Mouse (Mus musculus) heart, adult 8-10 months (tissue): ENCODE measurements around the gene Pwp1. TPM values are rescaled to one million over a fixed set of nuclear protein-coding genes. Genes with fewer than 3 reads are reported as not detected.
"Not testable (repeated sequence)": the region's sequence is repeated elsewhere in the genome, so short reads cannot be mapped to it uniquely, and the experiment has no call there.

Experiments
- DNase-seq: peaks from one replicate; pipeline ENCODE4 v3.0.0; 2022; ENCODE audit warnings: low spot score
- total RNA-seq, 4 experiments: library from RNA; stranded (reverse); gene quantifications; 2 replicates each; pipeline ENCODE4 v1.2.4; 2022

Gene Pwp1
- 10 to 100 TPM; 13.3 to 15.2 (median 14.5) TPM for total RNA-seq

DNA sequence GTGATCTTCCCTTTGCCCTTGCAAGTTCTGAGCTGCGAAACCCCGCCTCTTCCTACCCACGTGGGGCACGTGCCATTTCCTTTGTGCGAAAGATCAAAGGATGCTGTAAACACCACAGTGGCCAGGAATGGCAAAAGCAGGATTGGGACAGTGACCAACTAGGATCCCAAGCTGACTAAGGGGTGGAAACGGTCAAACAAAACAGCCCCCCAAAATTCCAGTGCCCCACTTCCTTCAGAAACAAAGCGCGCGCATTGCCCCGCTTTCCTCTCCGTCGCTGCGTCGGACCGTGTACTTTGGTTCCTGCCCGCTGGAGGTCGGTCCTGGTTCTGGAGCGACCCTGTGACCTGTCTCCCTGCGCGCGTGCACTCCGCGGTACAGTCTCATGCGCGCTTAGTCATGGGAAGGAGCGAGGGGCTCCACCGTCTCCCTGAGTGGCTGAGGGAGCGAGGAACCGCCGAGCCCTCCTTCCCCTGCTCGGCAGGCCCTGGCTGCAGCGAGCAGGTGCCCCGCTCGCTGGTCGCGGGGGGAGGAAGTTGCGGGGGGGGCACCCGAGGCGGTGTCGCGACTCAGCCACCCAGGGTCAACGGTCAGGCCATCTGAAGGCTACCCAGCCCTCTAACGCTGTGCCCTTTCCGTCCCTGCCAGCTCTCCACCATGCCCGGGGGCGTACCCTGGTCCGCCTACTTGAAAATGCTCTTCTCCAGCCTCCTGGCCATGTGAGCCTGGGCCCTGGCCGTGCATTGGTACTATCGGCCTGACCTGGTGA lies at the start of gene Pwp1:
Gene Pwp1 (plus strand): TSS at position 410 of the 769 bp plus-strand sequence.
- DNase-seq: peak; percentile 3

DNA sequence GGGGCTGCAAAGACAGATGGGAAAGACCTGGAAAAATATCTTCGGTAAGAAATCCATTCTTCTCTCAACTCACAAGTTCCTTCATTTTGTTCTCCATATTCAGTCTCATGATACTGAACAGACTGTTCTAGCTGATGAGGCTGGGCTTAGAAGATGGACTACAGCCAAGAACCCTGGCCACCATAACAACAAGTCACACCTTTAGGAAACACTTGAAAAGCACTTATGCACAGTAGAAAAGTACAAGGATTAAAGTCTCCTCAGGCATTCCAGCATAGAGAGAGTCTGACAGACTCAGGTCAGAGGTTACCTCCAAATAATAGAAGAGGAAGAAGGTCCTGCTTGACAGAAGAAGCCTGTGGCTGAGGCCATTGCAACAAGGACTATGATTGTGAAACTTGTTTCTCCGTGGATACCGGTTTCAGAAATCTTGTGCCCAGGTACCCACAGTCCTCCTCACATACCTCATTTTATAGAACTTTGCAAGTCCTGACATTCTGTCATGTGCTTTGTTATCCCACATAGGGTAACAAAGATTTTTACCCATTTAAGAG lies 7.1 kb upstream of the Pwp1 start:
- not testable (repeated sequence) for DNase-seq

- not testable (repeated sequence) for DNase-seq
Measured at GRCm38 (mm10) chr10:85823752-85824151, 5.5 kb upstream of the Pwp1 start.

DNA sequence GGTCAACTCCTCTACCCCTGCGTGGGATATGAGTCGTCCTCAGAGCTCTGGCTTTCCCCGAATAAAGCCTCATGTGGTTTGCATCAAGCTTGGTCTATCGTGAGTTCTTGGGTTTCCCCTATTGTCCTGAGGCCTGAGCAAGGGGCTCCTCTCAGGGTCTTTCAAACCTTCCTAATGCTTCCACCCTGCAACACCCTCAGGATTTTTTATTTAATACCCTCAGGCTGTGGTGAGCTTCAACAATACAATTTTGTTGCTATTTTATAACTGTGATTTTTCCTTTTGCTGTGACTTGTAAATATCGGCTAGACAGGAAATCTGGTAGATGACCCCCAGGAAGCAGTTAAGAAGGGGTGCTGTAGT lies 591 bp upstream of the Pwp1 start:
- DNase-seq: not testable (repeated sequence)

- DNase-seq: no peak
Measured at GRCm38 (mm10) chr10:85846105-85846862, 17.0 kb downstream of the Pwp1 start.

GRCm38 (mm10) chr10:85871698-85872478 lies 42.6 kb downstream of the Pwp1 start:
- peak; percentile 91 for DNase-seq

GRCm38 (mm10) chr10:85872479-85872773 lies 43.1 kb downstream of the Pwp1 start:
- no peak for DNase-seq

DNA sequence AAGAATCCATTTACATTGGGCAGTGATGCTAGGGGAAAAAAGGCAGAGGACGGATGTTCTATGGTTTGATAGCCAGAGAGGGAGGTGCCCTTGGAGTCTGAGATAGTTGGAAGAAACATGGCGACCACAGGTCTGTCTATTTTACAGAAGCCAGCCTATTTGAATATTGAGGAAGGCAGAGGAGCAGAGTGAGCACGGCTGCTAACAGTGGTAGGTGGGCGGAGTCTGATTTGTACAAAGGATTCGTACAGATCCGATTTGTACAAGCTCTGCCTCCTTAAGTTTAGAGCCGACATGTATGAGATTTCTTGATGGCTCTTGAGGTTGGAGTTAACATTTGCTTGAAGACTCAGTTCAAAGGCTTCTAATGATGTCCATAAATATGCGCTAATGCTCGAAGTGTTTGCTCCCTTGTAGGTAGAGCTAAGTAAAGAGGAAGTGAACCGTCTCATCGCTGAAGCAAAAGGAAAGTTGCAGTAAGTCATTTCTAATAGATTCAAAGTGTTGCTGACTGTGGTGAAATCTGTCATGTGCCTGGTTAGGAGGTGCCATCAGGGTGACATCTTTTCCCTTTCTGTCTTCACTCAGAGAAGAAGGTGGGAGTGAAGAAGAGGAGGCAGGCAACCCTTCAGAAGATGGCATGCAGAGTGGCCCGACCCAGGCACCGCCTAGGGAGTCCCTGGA lies 44.7 kb downstream of the Pwp1 start:
- no peak for DNase-seq

GRCm38 (mm10) chr10:85875812-85876211 lies 46.5 kb downstream of the Pwp1 start:
- no peak for DNase-seq

DNA sequence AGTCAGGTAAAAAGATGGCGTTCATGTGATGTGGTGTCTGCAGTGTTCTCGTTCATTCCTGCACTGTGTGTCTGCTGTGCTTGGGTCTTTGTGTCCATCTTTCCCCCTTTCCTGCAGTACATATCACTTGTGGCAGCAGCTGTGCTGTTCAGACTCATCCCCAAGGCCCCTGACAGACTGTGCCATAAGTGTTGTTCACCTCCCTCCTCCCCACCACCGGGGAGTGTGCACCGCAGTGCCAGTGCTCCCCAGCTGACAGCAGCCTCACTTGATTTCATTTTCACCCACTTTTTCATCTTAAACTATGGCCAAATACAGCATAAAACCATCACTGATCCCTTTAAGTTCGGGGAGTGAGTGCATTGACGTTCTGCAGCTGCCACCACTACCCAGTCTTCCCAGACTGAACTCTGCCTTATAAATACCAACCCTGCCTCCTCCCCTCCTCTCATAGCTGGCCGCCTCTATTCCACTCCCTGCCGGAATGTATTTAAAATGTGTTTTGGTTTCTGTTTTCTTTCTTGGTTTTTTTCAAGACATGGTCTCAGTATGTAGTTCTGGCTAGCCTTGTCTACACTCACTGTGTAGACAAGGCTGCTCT lies 50.7 kb downstream of the Pwp1 start:
- no peak for DNase-seq

- peak; percentile 97 for DNase-seq
Measured at GRCm38 (mm10) chr10:85916498-85917309, 87.4 kb downstream of the Pwp1 start, which contains the start of gene Prdm4. Prdm4 (minus strand) TSS chr10:85917142.

DNA sequence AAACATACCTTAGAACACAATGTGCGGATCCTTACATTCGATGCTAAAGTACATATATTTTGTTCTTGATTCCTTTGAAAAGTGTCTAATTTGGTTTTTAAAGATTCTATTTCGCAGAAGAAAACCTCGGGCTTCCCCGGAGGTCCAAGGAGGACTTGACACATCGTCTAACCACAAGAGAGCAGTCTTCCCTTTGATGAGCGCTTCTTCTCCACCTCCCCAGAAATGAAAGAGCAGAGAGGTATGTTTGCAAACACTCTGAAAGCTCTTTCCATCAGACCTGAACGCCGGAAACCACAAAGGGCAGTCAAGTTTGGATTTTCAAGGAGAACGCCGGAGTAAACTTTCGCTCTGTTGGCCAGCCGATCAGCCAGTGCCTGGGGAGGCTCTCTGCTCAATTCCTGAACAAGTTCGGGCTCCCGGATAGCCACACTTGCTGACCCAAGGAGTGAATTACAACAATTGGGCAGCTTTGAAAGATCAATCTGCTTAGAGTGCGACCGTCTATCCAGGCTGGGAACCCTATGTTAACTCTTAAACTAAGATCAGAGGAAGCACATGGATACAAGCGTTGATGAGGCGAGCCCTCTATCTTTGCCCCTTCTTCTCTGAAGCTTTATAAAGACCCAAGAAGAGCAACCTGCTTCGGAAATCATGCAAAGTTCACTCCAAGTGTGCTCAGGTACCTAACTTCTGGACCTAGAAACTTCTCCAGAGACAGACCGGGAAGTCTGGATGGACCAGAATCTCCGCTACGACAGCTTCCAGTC lies 98.6 kb downstream of the Pwp1 start, which contains the start of gene Ascl4:
Gene Ascl4 (plus strand): TSS at position 6 of the 770 bp plus-strand sequence.
- no peak for DNase-seq

- no peak for DNase-seq
Measured at GRCm38 (mm10) chr10:85928499-85929207, 99.4 kb downstream of the Pwp1 start.

DNA sequence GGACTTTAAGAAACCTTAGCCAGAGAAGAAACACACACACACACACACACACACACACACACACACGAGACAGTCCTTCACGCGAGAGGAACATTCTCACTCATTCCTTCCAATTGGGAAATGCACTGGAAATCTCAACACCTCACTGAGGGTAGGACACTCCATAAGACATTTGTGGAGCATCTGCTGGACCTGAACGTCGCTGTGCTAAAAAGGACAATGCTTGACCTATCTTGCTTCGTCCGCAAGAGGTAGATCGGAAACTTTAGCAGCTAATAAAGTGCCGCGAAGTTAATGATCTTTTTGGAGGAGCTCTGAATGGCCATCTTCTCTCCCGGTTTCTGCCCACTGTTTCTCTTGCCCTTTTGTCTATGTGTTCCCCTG lies 99.9 kb downstream of the Pwp1 start:
- no peak for DNase-seq

GRCm38 (mm10) chr10:85929962-85930361 lies 100.7 kb downstream of the Pwp1 start:
- DNase-seq: no peak

DNA sequence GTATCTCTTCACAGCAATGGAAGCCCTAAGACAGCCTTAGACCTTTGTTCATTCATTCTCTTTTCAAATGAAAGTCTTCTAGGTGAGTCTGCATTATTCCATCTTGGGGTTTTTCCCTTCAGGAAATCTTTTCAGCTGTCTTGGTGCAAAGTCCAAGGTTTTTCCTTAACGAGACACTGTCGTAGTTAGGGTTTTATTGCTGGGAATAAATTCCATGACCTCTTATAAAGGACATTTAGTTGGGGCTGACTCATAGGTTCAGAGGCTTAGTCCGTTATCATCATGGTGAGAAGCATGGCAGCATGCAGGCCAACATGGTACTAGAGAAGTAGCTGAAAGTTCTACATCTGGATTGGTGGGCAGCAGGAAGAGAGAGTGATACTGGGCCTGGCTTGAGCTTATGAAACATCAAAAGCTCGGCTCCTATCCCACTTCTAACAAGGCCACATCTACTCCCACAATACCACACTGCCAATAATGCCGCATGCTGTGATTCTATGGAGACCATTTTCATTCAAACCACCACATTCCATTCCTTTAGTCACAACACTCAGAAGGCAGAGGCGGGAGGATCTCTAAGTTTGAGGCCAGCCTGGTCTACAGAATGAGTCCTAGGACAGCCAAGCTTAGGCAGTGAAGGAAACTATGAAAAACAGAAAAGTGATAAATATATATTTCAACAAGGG lies 107.1 kb downstream of the Pwp1 start:
- no peak for DNase-seq
